Mouse (Mus musculus) MEL (cell line): ENCODE measurements around the gene Tgm2. TPM values are rescaled to one million over a fixed set of nuclear protein-coding genes. Genes with fewer than 3 reads are reported as not detected.

ENCODE experiments used
- DNase-seq: peaks from one replicate; pipeline ENCODE4 v3.0.0; 2011; ENCODE audit warnings: low read depth, low spot score
- H3K27ac ChIP-seq: 2 replicates; pipeline ENCODE4 v1.5.1; 2012; ENCODE audit warnings: low read depth, mild to moderate bottlenecking, control low read depth, low read length, moderate library complexity; ENCODE audit not compliant: control insufficient read depth
- H3K27me3 ChIP-seq, 2 experiments: fragments of 150-350 bp in 1 of 2; sonication (generic) in 1 of 2; 2 replicates each; pipeline ENCODE4 v1.6.1; 2012; ENCODE audit warnings: low read length in 2 of 2, mild to moderate bottlenecking in 2 of 2, improper control_type of control experiment in 1 of 2, moderate library complexity in 1 of 2; ENCODE audit not compliant: insufficient read depth in 2 of 2, control insufficient read depth in 1 of 2
- H3K36me3 ChIP-seq, 2 experiments: 2 replicates each; pipeline ENCODE4 v1.6.1; 2012 to 2014; ENCODE audit warnings: low read length in 2 of 2, improper control_type of control experiment in 1 of 2, inconsistent platforms in 1 of 2, mild to moderate bottlenecking in 1 of 2; ENCODE audit not compliant: insufficient read depth in 2 of 2, control insufficient read depth in 1 of 2
- H3K4me1 ChIP-seq, 2 experiments: fragments of 150-350 bp in 1 of 2; sonication (generic) in 1 of 2; 2 replicates each; pipeline ENCODE4 v1.6.1; 2012; ENCODE audit warnings: low read length in 2 of 2, improper control_type of control experiment in 1 of 2, mild to moderate bottlenecking in 1 of 2; ENCODE audit not compliant: insufficient read depth in 2 of 2, control insufficient read depth in 1 of 2
- H3K4me3 ChIP-seq, 2 experiments: fragments of 150-350 bp in 1 of 2; sonication (generic) in 1 of 2; 2 replicates each; pipeline ENCODE4 v1.5.1; 2012; ENCODE audit warnings: low read depth in 2 of 2, low read length in 2 of 2, mild to moderate bottlenecking in 2 of 2, moderate library complexity in 2 of 2, control low read depth in 1 of 2, improper control_type of control experiment in 1 of 2; ENCODE audit not compliant: control insufficient read depth in 1 of 2, insufficient read depth in 1 of 2
- H3K79me2 ChIP-seq: 2 replicates; pipeline ENCODE4 v1.6.1; 2012; ENCODE audit warnings: mild to moderate bottlenecking, low read length, moderate library complexity; ENCODE audit not compliant: control insufficient read depth, poor library complexity, insufficient read depth
- H3K9ac ChIP-seq: 2 replicates; pipeline ENCODE4 v1.6.1; 2012; ENCODE audit warnings: low read depth, mild to moderate bottlenecking, control low read depth, low read length, moderate library complexity; ENCODE audit not compliant: control insufficient read depth, poor library complexity, severe bottlenecking
- H3K9me3 ChIP-seq: fragments of 150-350 bp; sonication (generic); replicated peaks from 2 replicates; pipeline ENCODE4 v1.6.1; 2012; ENCODE audit warnings: mild to moderate bottlenecking, low read length, improper control_type of control experiment, moderate library complexity; ENCODE audit not compliant: insufficient read depth
- BHLHE40 ChIP-seq: IDR thresholded peaks from 2 replicates; pipeline ENCODE4 v1.6.1; 2012; ENCODE audit warnings: low read depth, mild to moderate bottlenecking, inconsistent platforms, low read length, improper control_type of control experiment, borderline replicate concordance
- EP300 ChIP-seq, 2 experiments: IDR thresholded peaks; 2 replicates each; pipeline ENCODE4 v1.6.1; 2011; ENCODE audit warnings: improper control_type of control experiment in 2 of 2, low read length in 2 of 2, low read depth in 1 of 2, mild to moderate bottlenecking in 1 of 2
- ETS1 ChIP-seq: IDR thresholded peaks from 2 replicates; pipeline ENCODE4 v1.6.1; 2012; ENCODE audit warnings: low read depth, mild to moderate bottlenecking, inconsistent platforms, low read length, improper control_type of control experiment, moderate library complexity
- GABPA ChIP-seq: IDR thresholded peaks from 2 replicates; pipeline ENCODE4 v1.6.1; 2012; ENCODE audit warnings: low read depth, mild to moderate bottlenecking, inconsistent platforms, low read length, improper control_type of control experiment, moderate library complexity
- HCFC1 ChIP-seq: IDR thresholded peaks from 2 replicates; pipeline ENCODE4 v1.6.1; 2012; ENCODE audit warnings: low read depth, mild to moderate bottlenecking, inconsistent platforms, low read length, improper control_type of control experiment, moderate library complexity
- KAT2A ChIP-seq: conservative IDR thresholded peaks from 2 replicates; pipeline ENCODE4 v1.6.1; 2012; ENCODE audit warnings: low read depth, low read length, improper control_type of control experiment, inconsistent platforms
- MAX ChIP-seq: IDR thresholded peaks from 2 replicates; pipeline ENCODE4 v1.6.1; 2011; ENCODE audit warnings: low read length, improper control_type of control experiment
- MAZ ChIP-seq: IDR thresholded peaks from 2 replicates; pipeline ENCODE4 v1.6.1; 2012; ENCODE audit warnings: low read depth, mild to moderate bottlenecking, inconsistent platforms, low read length, improper control_type of control experiment
- MEF2A ChIP-seq: IDR thresholded peaks from 2 replicates; pipeline ENCODE4 v1.6.1; 2014; ENCODE audit warnings: low read depth, mild to moderate bottlenecking, inconsistent platforms, low read length, improper control_type of control experiment; ENCODE audit not compliant: poor library complexity, insufficient replicate concordance, severe bottlenecking; ENCODE audit errors: extremely low read depth
- MYB ChIP-seq: IDR thresholded peaks from 2 replicates; pipeline ENCODE4 v1.6.1; 2011; ENCODE audit warnings: mild to moderate bottlenecking, low read depth, low read length, improper control_type of control experiment
- MYC ChIP-seq: IDR thresholded peaks from 2 replicates; pipeline ENCODE4 v1.6.1; 2011; ENCODE audit warnings: low read depth, mild to moderate bottlenecking, low read length, improper control_type of control experiment, moderate library complexity
- POLR2A ChIP-seq, 2 experiments: IDR thresholded peaks; 2 replicates each; pipeline ENCODE4 v1.6.1; 2011 to 2012; ENCODE audit warnings: low read length in 2 of 2, mild to moderate bottlenecking in 2 of 2, control low read depth in 1 of 2, improper control_type of control experiment in 1 of 2, low read depth in 1 of 2, moderate library complexity in 1 of 2; ENCODE audit not compliant: control insufficient read depth in 1 of 2, insufficient read depth in 1 of 2, poor library complexity in 1 of 2
- RAD21 ChIP-seq: IDR thresholded peaks from 2 replicates; pipeline ENCODE4 v1.6.1; 2011; ENCODE audit warnings: mild to moderate bottlenecking, low read depth, low read length, improper control_type of control experiment
- SMC3 ChIP-seq: IDR thresholded peaks from 2 replicates; pipeline ENCODE4 v1.6.1; 2011; ENCODE audit warnings: low read depth, low read length, improper control_type of control experiment
- TAL1 ChIP-seq: IDR thresholded peaks from 2 replicates; pipeline ENCODE4 v1.6.1; 2012; ENCODE audit warnings: mild to moderate bottlenecking, inconsistent platforms, low read length, moderate library complexity, mixed read lengths
- TBP ChIP-seq: IDR thresholded peaks from 2 replicates; pipeline ENCODE4 v1.8.0; 2011; ENCODE audit warnings: low read depth, low read length, improper control_type of control experiment
- USF1 ChIP-seq: IDR thresholded peaks from 2 replicates; pipeline ENCODE4 v1.6.1; 2014; ENCODE audit warnings: low read depth, mild to moderate bottlenecking, inconsistent platforms, low read length, improper control_type of control experiment, moderate library complexity
- ZC3H11A ChIP-seq: IDR thresholded peaks from 2 replicates; pipeline ENCODE4 v1.6.1; 2012; ENCODE audit warnings: low read depth, mild to moderate bottlenecking, inconsistent platforms, low read length, improper control_type of control experiment
- ZKSCAN1 ChIP-seq: IDR thresholded peaks from 2 replicates; pipeline ENCODE4 v1.6.1; 2012; ENCODE audit warnings: low read depth, mild to moderate bottlenecking, inconsistent platforms, low read length, improper control_type of control experiment, moderate library complexity
- ZNF384 ChIP-seq: IDR thresholded peaks from 2 replicates; pipeline ENCODE4 v1.6.1; 2012; ENCODE audit warnings: low read depth, mild to moderate bottlenecking, inconsistent platforms, low read length, improper control_type of control experiment
- polyA plus RNA-seq, 2 experiments: library from polyadenylated mRNA; stranded (reverse) in 1 of 2; unstranded in 1 of 2; fragments of >175 nt in 1 of 2; fragments of >200 nt in 1 of 2; gene quantifications; 2 replicates each; pipeline versions ENCODE4 v1.2.1 to v1.2.4; 2012; ENCODE audit warnings: low replicate concordance in 2 of 2, low read depth in 1 of 2; ENCODE audit not compliant: insufficient read length in 2 of 2, insufficient read depth in 1 of 2, missing spikeins in 1 of 2
- total RNA-seq: library from RNA; depleted of rRNA; stranded (reverse); fragments of 300-350 nt; gene quantifications from 2 replicates; pipeline ENCODE4 v1.2.3, GENCODE M21; 2012

The Tgm2 gene
- total and polyA plus RNA-seq, 3 experiments, result 7.7 to 11.0 TPM; not detected in 1

DNA sequence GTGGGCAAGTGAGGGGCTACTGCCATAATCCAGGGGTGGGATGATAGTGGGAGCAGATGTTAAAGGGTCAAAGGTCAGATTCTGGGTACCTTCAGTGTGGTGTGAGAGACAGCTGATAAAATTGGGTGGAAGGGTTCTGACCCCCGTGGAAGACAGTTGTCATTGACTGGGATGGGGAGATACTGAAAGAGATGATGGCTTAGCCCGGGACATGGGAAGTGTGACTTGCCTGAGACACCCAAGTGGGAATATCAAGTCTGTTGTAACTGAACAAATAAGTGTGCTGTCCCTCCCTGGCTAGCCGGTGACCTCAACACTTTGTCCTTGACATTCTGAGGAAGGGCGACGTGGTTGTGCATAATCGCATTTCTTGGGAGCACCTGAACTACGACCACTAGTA, 23.5 kb upstream of the Tgm2 start:
- H3K79me2 ChIP-seq, result no peaks in the 10 kb centered on the region
- no peak for TF ChIP-seq TBP
- no peak for TF ChIP-seq USF1
- no peak for TF ChIP-seq ZKSCAN1
- TF ChIP-seq MAX, result no peak
- no peak for TF ChIP-seq GABPA
- TF ChIP-seq HCFC1, result no peak
- no peak for TF ChIP-seq MYC
- TF ChIP-seq RAD21, result no peak
- TF ChIP-seq POLR2A (IDR thresholded peaks at IDR 0.05; ENCODE audit: control insufficient read depth in 1 of 2, insufficient read depth in 1 of 2, low read depth in 1 of 2, low read length in 2 of 2, poor library complexity in 1 of 2), result no peak
- TF ChIP-seq ETS1, result no peak
- no peak for TF ChIP-seq EP300 (IDR thresholded peaks at IDR 0.05; ENCODE audit: low read depth in 1 of 2, low read length in 2 of 2)
- no peak for TF ChIP-seq BHLHE40
- no peak for TF ChIP-seq TAL1
- TF ChIP-seq KAT2A, result no peak
- TF ChIP-seq MAZ, result no peak
- TF ChIP-seq MEF2A, result no peak
- no peak for TF ChIP-seq ZNF384
- TF ChIP-seq, all 39 proteins: peak for 0
- no peak for DNase-seq
- H3K4me3 ChIP-seq, result no peak overlapping the region
- H3K9ac ChIP-seq, result no peak overlapping the region
- no peaks in the 10 kb centered on the region for H3K27me3 ChIP-seq
- H3K9me3 ChIP-seq, result no peaks in the 10 kb centered on the region
- peaks cover 0 to 9% of the 10 kb centered on the region in 2 experiments; a peak in 2 of 4 replicates for H3K4me1 ChIP-seq
- H3K36me3 ChIP-seq, result peaks cover 0 to 3% of the 10 kb centered on the region in 2 experiments; a peak in 1 of 4 replicates
- no peak overlapping the region for H3K27ac ChIP-seq

DNA sequence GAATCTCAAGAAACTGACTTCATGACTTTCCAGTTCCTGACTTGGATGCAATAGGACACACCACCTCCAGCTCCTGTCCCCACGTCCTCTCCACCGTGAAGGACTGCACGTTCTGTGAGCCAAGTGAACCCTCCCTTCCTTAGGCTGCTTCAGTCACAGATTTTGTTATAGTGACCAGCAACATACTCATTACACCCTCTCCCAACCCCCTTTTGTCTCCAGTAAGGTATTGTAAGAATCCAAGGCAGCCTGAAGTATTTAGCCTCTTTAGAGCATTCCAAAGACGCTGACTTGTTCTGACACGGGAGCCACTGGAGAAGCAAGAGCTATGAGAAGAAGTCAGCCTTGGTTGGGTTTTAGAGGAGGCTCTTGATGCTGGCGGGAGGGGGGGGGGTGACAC, 23.1 kb upstream of the Tgm2 start:
- TF ChIP-seq MYB (no peak), ZC3H11A (no peak), MYC (no peak), ZNF384 (no peak), SMC3 (no peak), HCFC1 (no peak)
- TF ChIP-seq, all 39 proteins: peak for 0
- H3K27me3 ChIP-seq, result no peaks in the 10 kb centered on the region
- DNase-seq, result no peak
- H3K9me3 ChIP-seq, result no peaks in the 10 kb centered on the region
- H3K4me3 ChIP-seq, result no peak overlapping the region
- H3K27ac ChIP-seq, result no peak overlapping the region
- peaks cover 0 to 9% of the 10 kb centered on the region in 2 experiments; a peak in 2 of 4 replicates for H3K4me1 ChIP-seq
- no peaks in the 10 kb centered on the region for H3K79me2 ChIP-seq
- no peak overlapping the region for H3K9ac ChIP-seq
- H3K36me3 ChIP-seq, result peaks cover 0 to 3% of the 10 kb centered on the region in 2 experiments; a peak in 1 of 4 replicates
